In the genomic region with DNA sequence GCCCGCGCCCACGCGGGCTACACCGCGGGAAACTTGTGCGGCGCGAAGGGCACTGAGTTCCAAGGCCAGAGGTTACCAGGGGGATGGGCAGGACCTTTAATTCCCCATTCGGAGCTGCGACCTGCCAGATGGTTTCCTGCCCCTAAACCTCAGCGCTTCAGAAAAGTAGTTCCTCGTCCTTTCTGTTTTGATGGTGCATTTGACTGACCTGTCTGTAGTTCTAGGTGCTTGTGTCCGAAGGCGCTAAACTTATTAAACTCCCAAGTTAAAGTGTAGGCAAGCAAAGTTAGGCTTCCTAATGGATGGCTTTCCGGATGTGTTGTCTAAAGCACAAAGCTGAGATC, we compare ENCODE assay signal across 8 mouse cellular contexts. TPM values are rescaled to one million over a fixed set of nuclear protein-coding genes. Genes with fewer than 3 reads are reported as not detected.
DNase-seq lines count a peak whose midpoint lies in the region; ATAC-seq and TF ChIP-seq lines count a peak whose summit lies in the region.

No protein-coding gene starts in this region.

- no peaks in the 10 kb centered on the region for H3K27me3 ChIP-seq in lung, embryonic 14.5 days (ENCODE audit: insufficient read depth, low read length)
- H3K27me3 ChIP-seq in embryonic facial prominence, embryonic 12.5 days: 0 out of 2 replicates have a peak, but pooled peaks cover 4% of the 10 kb centered on the region
- peaks cover 28% of the 10 kb centered on the region for H3K27me3 ChIP-seq in intestine, postnatal 0 days (replicated peaks; ENCODE audit: control insufficient read depth, insufficient read depth, low read length)
- no peaks in the 10 kb centered on the region for H3K27me3 ChIP-seq in neural tube, embryonic 14.5 days (ENCODE audit: control insufficient read depth, insufficient read depth, low read length)

- TF ChIP-seq CTCF in lung, embryonic 14.5 days (IDR thresholded peaks at IDR 0.05; ENCODE audit: low read depth): no peak
- TF ChIP-seq CTCF in intestine, postnatal 0 days (IDR thresholded peaks at IDR 0.05; ENCODE audit: low read depth): no peak

- H3K9ac ChIP-seq in lung, embryonic 14.5 days: peak overlapping the region; percentile 79
- peak overlapping the region; percentile 77 for H3K9ac ChIP-seq in embryonic facial prominence, embryonic 12.5 days
- H3K9ac ChIP-seq in intestine, postnatal 0 days (ENCODE audit: low read depth, low read length): peak overlapping the region; percentile 73
- H3K9ac ChIP-seq in neural tube, embryonic 14.5 days (replicated peaks; ENCODE audit: low read depth, low read length): peak overlapping the region; percentile 73

- H3K4me1 ChIP-seq in lung, embryonic 14.5 days (ENCODE audit: insufficient read depth): peaks cover 13% of the 10 kb centered on the region
- H3K4me1 ChIP-seq in embryonic facial prominence, embryonic 12.5 days: peaks cover 20% of the 10 kb centered on the region
- peaks cover 3% of the 10 kb centered on the region; the same call in 1 of the 2 replicates for H3K4me1 ChIP-seq in intestine, postnatal 0 days (replicated peaks; ENCODE audit: control insufficient read depth, insufficient read depth, low read length)
- peaks cover 12% of the 10 kb centered on the region; the same call in 1 of the 2 replicates for H3K4me1 ChIP-seq in neural tube, embryonic 14.5 days (ENCODE audit: control insufficient read depth, insufficient read depth, low read length)

- peak overlapping the region; percentile 85 for H3K27ac ChIP-seq in lung, embryonic 14.5 days (ENCODE audit: low read depth)
- H3K27ac ChIP-seq in embryonic facial prominence, embryonic 12.5 days: peak overlapping the region; percentile 81
- H3K27ac ChIP-seq in intestine, postnatal 0 days (ENCODE audit: low read depth, low read length): peak overlapping the region; percentile 65
- H3K27ac ChIP-seq in neural tube, embryonic 14.5 days (ENCODE audit: low read depth, low read length): peak overlapping the region; percentile 87

- DNase-seq in lung, embryonic 14.5 days: no peak
- DNase-seq in lung, postnatal 25 days (ENCODE audit: low spot score): no peak
- DNase-seq in adrenal gland, postnatal 25 days: no peak
- DNase-seq in adrenal gland, postnatal 14 days: no peak
- DNase-seq in right cerebral cortex, postnatal 25 days: no peak

- peak overlapping the region; percentile 78 for H3K4me2 ChIP-seq in lung, embryonic 14.5 days
- H3K4me2 ChIP-seq in embryonic facial prominence, embryonic 12.5 days (replicated peaks): peak overlapping the region; percentile 90
- peak overlapping the region; percentile 96 for H3K4me2 ChIP-seq in intestine, postnatal 0 days (replicated peaks; ENCODE audit: low read depth)
- peak overlapping the region; percentile 90 for H3K4me2 ChIP-seq in neural tube, embryonic 14.5 days (ENCODE audit: low read depth, low read length)

- H3K9me3 ChIP-seq in lung, embryonic 14.5 days (ENCODE audit: low read depth, low read length): no peaks in the 10 kb centered on the region
- H3K9me3 ChIP-seq in embryonic facial prominence, embryonic 12.5 days: 0 out of 2 replicates have a peak, but pooled peaks cover 4% of the 10 kb centered on the region
- no peaks in the 10 kb centered on the region for H3K9me3 ChIP-seq in intestine, postnatal 0 days (ENCODE audit: control insufficient read depth)
- no peaks in the 10 kb centered on the region for H3K9me3 ChIP-seq in neural tube, embryonic 14.5 days (ENCODE audit: control insufficient read depth, low read length)

- no peak for ATAC-seq in lung, embryonic 14.5 days (ENCODE audit: insufficient read depth)
- ATAC-seq in embryonic facial prominence, embryonic 12.5 days (ENCODE audit: insufficient number of reproducible peaks, insufficient read depth, low FRiP score, low TSS enrichment): no peak
- ATAC-seq in intestine, postnatal 0 days: no peak
- ATAC-seq in neural tube, embryonic 14.5 days (ENCODE audit: low read depth): no peak

- H3K36me3 ChIP-seq in lung, embryonic 14.5 days (ENCODE audit: insufficient read depth): 0 out of 2 replicates have a peak, but pooled peaks cover 3% of the 10 kb centered on the region
- no peaks in the 10 kb centered on the region for H3K36me3 ChIP-seq in embryonic facial prominence, embryonic 12.5 days
- no peaks in the 10 kb centered on the region for H3K36me3 ChIP-seq in intestine, postnatal 0 days (ENCODE audit: control insufficient read depth, insufficient read depth)
- H3K36me3 ChIP-seq in neural tube, embryonic 14.5 days (ENCODE audit: control insufficient read depth, insufficient read depth, low read length): no peaks in the 10 kb centered on the region

- under 1% methylated on average over 16 of the region's 16 CpGs for WGBS in lung, embryonic 14.5 days
- 0% methylated on average over 16 of the region's 16 CpGs for WGBS in embryonic facial prominence, embryonic 12.5 days
- WGBS in intestine, postnatal 0 days: 1% methylated on average over 16 of the region's 16 CpGs
- WGBS in neural tube, embryonic 14.5 days: under 1% methylated on average over 16 of the region's 16 CpGs

- H3K4me3 ChIP-seq in lung, embryonic 14.5 days (ENCODE audit: low read depth, low read length): peak overlapping the region; percentile 82
- H3K4me3 ChIP-seq in embryonic facial prominence, embryonic 12.5 days: peak overlapping the region; percentile 75
- H3K4me3 ChIP-seq in intestine, postnatal 0 days (ENCODE audit: low read depth, low read length): peak overlapping the region; percentile 83
- H3K4me3 ChIP-seq in neural tube, embryonic 14.5 days (ENCODE audit: low read depth, low read length): peak overlapping the region; percentile 78

RNA-seq across cellular contexts. Expression of gene Lifr, which starts 39.5 kb away (rescaled TPM):
- polyA plus RNA-seq in lung, embryonic 14.5 days (2014; fragmentation: Nextera tagmentation; extraction: Ambion mirVana): 30.5 and 31.0 TPM in 2 replicates
- polyA plus RNA-seq in embryonic facial prominence, embryonic 12.5 days (2016; fragmentation: Nextera tagmentation; extraction: Ambion mirVana): 17.5 and 18.3 TPM in 2 replicates
- polyA plus RNA-seq in intestine, postnatal 0 days (2015; fragmentation: Nextera tagmentation; extraction: Ambion mirVana): 6.2 and 6.3 TPM in 2 replicates
- polyA plus RNA-seq in neural tube, embryonic 14.5 days (2014; fragmentation: Nextera tagmentation; extraction: Ambion mirVana): 32.1 and 48.0 TPM in 2 replicates
- total RNA-seq in adrenal gland, postnatal 25 days (2021): 29.3 and 33.2 TPM in 2 replicates
- 78.0 and 79.5 TPM in 2 replicates for total RNA-seq in adrenal gland, postnatal 14 days (2021)
